Mouse (Mus musculus) stomach, embryonic 15.5 days (tissue): ENCODE measurements around the gene Zdhhc19. TPM values are rescaled to one million over a fixed set of nuclear protein-coding genes. Genes with fewer than 3 reads are reported as not detected.

Source experiments
- ATAC-seq: fragments of 200-750 bp; cut with Nextera tagmentation; 2 replicates; pipeline ENCODE4 v1.8.0; 2017; ENCODE audit warnings: low read depth, moderate number of reproducible peaks, moderate TSS enrichment; ENCODE audit not compliant: insufficient read depth, low FRiP score
- H3K27ac ChIP-seq: fragments of 300-500 bp; sonication (generic); 2 replicates; pipeline ENCODE4 v1.5.1; 2015; ENCODE audit warnings: mild to moderate bottlenecking, inconsistent platforms
- H3K27me3 ChIP-seq: fragments of 300-500 bp; sonication (generic); replicated peaks from 2 replicates; pipeline ENCODE4 v1.6.1; 2015; ENCODE audit warnings: inconsistent platforms
- H3K36me3 ChIP-seq: fragments of 300-500 bp; sonication (generic); 2 replicates; pipeline ENCODE4 v1.6.1; 2015; ENCODE audit warnings: inconsistent platforms
- H3K4me1 ChIP-seq: fragments of 300-500 bp; sonication (generic); 2 replicates; pipeline ENCODE4 v1.6.1; 2015; ENCODE audit warnings: inconsistent platforms
- H3K4me2 ChIP-seq: fragments of 300-500 bp; sonication (generic); 2 replicates; pipeline ENCODE4 v1.6.1; 2015; ENCODE audit warnings: mild to moderate bottlenecking, inconsistent platforms
- H3K4me3 ChIP-seq: fragments of 300-500 bp; sonication (generic); replicated peaks from 2 replicates; pipeline ENCODE4 v1.5.1; 2015; ENCODE audit warnings: inconsistent platforms
- H3K9ac ChIP-seq: fragments of 300-500 bp; sonication (generic); 2 replicates; pipeline ENCODE4 v1.6.1; 2015; ENCODE audit warnings: inconsistent platforms
- H3K9me3 ChIP-seq: fragments of 300-500 bp; sonication (generic); 2 replicates; pipeline ENCODE4 v1.6.1; 2016; ENCODE audit warnings: inconsistent platforms
- WGBS: fragments of 180-500 bp; shearing (Covaris S2); methylation state at CpG from one replicate; pipeline ENCODE4 v1.1.7; 2015; 5-methylcytosine and 5-hydroxymethylcytosine counted together
- polyA plus RNA-seq: library from polyadenylated mRNA; unstranded; fragments of >200 nt; fragmentation: Nextera tagmentation; extraction: Ambion mirVana; gene quantifications from 2 replicates; pipeline ENCODE4 v1.2.1, GENCODE M21; 2015

Gene Zdhhc19
- polyA plus RNA-seq, 1 experiment from 2014 or later: 0.22 TPM

- Histone ChIP-seq H3K36me3 (no peaks in the 10 kb centered on the region), H3K9me3 (no peaks in the 10 kb centered on the region), H3K9ac (no peak overlapping the region), H3K4me3 (no peak overlapping the region), H3K27me3 (no peaks in the 10 kb centered on the region), H3K27ac (peak overlapping the region; percentile 23; the same call in 1 of the 2 replicates), H3K4me2 (no peak overlapping the region), H3K4me1 (peaks cover 11% of the 10 kb centered on the region)
- ATAC-seq: peak; percentile 58
- WGBS: 53% methylated on average over 9 of the region's 9 CpGs
These were observed 24.3 kb downstream of the Zdhhc19 start for GRCm38 (mm10) chr16:32520372-32520748.

- Histone ChIP-seq H3K27ac (peak overlapping the region; percentile 59), H3K9me3 (no peaks in the 10 kb centered on the region), H3K4me3 (no peak overlapping the region), H3K4me1 (no peaks in the 10 kb centered on the region), H3K36me3 (no peaks in the 10 kb centered on the region), H3K9ac (no peak overlapping the region), H3K27me3 (no peaks in the 10 kb centered on the region), H3K4me2 (no peak overlapping the region)
- no peak for ATAC-seq
- WGBS: 61% methylated on average over 6 of the region's 6 CpGs
These were observed 26.6 kb downstream of the Zdhhc19 start for GRCm38 (mm10) chr16:32522578-32523194.

GRCm38 (mm10) chr16:32523462-32524243 lies 27.6 kb downstream of the Zdhhc19 start:
- no peaks in the 10 kb centered on the region for H3K4me1 ChIP-seq
- H3K27ac ChIP-seq: 0 out of 2 replicates have a peak overlapping the region, but pooled peaks have one; percentile 12
- H3K9me3 ChIP-seq: no peaks in the 10 kb centered on the region
- WGBS: 52% methylated on average over 8 of the region's 8 CpGs
- H3K36me3 ChIP-seq: no peaks in the 10 kb centered on the region
- no peak overlapping the region for H3K4me3 ChIP-seq
- no peak overlapping the region for H3K4me2 ChIP-seq
- no peaks in the 10 kb centered on the region for H3K27me3 ChIP-seq
- H3K9ac ChIP-seq: no peak overlapping the region
- no peak for ATAC-seq

GRCm38 (mm10) chr16:32524244-32524615 lies 28.2 kb downstream of the Zdhhc19 start:
- H3K9me3 ChIP-seq: no peaks in the 10 kb centered on the region
- no peaks in the 10 kb centered on the region for H3K36me3 ChIP-seq
- H3K4me3 ChIP-seq: no peak overlapping the region
- no peak overlapping the region for H3K4me2 ChIP-seq
- H3K27ac ChIP-seq: no peak overlapping the region
- no peaks in the 10 kb centered on the region for H3K27me3 ChIP-seq
- no peak for ATAC-seq
- no peak overlapping the region for H3K9ac ChIP-seq
- WGBS: 65% methylated on average over 5 of the region's 5 CpGs
- H3K4me1 ChIP-seq: no peaks in the 10 kb centered on the region

GRCm38 (mm10) chr16:32526906-32527305 lies 30.8 kb downstream of the Zdhhc19 start:
- Histone ChIP-seq H3K9me3 (no peaks in the 10 kb centered on the region), H3K36me3 (no peaks in the 10 kb centered on the region), H3K4me2 (no peak overlapping the region), H3K9ac (no peak overlapping the region), H3K27ac (no peak overlapping the region), H3K27me3 (no peaks in the 10 kb centered on the region), H3K4me1 (no peaks in the 10 kb centered on the region), H3K4me3 (no peak overlapping the region)
- 65% methylated on average over 7 of the region's 7 CpGs for WGBS
- ATAC-seq: no peak

- WGBS: 75% methylated on average over 18 of the region's 18 CpGs
- Histone ChIP-seq H3K9ac (no peak overlapping the region), H3K4me3 (no peak overlapping the region), H3K4me2 (no peak overlapping the region), H3K27me3 (no peaks in the 10 kb centered on the region), H3K36me3 (no peaks in the 10 kb centered on the region), H3K27ac (no peak overlapping the region), H3K9me3 (no peaks in the 10 kb centered on the region), H3K4me1 (no peaks in the 10 kb centered on the region)
- no peak for ATAC-seq
These were observed 37.1 kb downstream of the Zdhhc19 start for GRCm38 (mm10) chr16:32532878-32533826.

GRCm38 (mm10) chr16:32535157-32535751 lies 39.2 kb downstream of the Zdhhc19 start:
- Histone ChIP-seq H3K4me2 (no peak overlapping the region), H3K27ac (no peak overlapping the region), H3K4me3 (no peak overlapping the region), H3K9me3 (no peaks in the 10 kb centered on the region), H3K36me3 (no peaks in the 10 kb centered on the region), H3K9ac (no peak overlapping the region), H3K27me3 (no peaks in the 10 kb centered on the region), H3K4me1 (no peaks in the 10 kb centered on the region)
- ATAC-seq: no peak
- WGBS: 43% methylated on average over 5 of the region's 5 CpGs

GRCm38 (mm10) chr16:32537867-32538660 lies 42.0 kb downstream of the Zdhhc19 start:
- H3K36me3 ChIP-seq: no peaks in the 10 kb centered on the region
- no peaks in the 10 kb centered on the region for H3K27me3 ChIP-seq
- no peak overlapping the region for H3K4me3 ChIP-seq
- H3K27ac ChIP-seq: peak overlapping the region; percentile 72
- H3K9me3 ChIP-seq: no peaks in the 10 kb centered on the region
- H3K9ac ChIP-seq: no peak overlapping the region
- H3K4me2 ChIP-seq: no peak overlapping the region
- no peaks in the 10 kb centered on the region for H3K4me1 ChIP-seq
- WGBS: 36% methylated on average over 5 of the region's 5 CpGs
- ATAC-seq: peak; percentile 68; the same call in 1 of the 2 replicates

- Histone ChIP-seq H3K4me2 (no peak overlapping the region), H3K9me3 (no peaks in the 10 kb centered on the region), H3K4me3 (no peak overlapping the region), H3K27me3 (no peaks in the 10 kb centered on the region), H3K9ac (no peak overlapping the region), H3K36me3 (no peaks in the 10 kb centered on the region), H3K4me1 (no peaks in the 10 kb centered on the region), H3K27ac (no peak overlapping the region)
- no peak for ATAC-seq
- WGBS: 33% methylated on average over 3 of the region's 3 CpGs
These were observed 42.7 kb downstream of the Zdhhc19 start for GRCm38 (mm10) chr16:32538761-32539255.

GRCm38 (mm10) chr16:32541338-32542179 lies 45.5 kb downstream of the Zdhhc19 start:
- no peak overlapping the region for H3K9ac ChIP-seq
- H3K4me3 ChIP-seq: no peak overlapping the region
- H3K4me1 ChIP-seq: no peaks in the 10 kb centered on the region
- ATAC-seq: no peak
- no peak overlapping the region for H3K4me2 ChIP-seq
- no peaks in the 10 kb centered on the region for H3K27me3 ChIP-seq
- H3K36me3 ChIP-seq: no peaks in the 10 kb centered on the region
- WGBS: 87% methylated on average over 6 of the region's 6 CpGs
- H3K27ac ChIP-seq: no peak overlapping the region
- no peaks in the 10 kb centered on the region for H3K9me3 ChIP-seq
